Mouse (Mus musculus) cerebellum, adult 2 months (tissue): ENCODE data around the gene Spata4.
"Not testable (repeated sequence)": the region's sequence is repeated elsewhere in the genome, so short reads cannot be mapped to it uniquely, and the experiment has no call there.

ENCODE experiments used
- CTCF ChIP-seq: fragments of 200-500 bp; IDR thresholded peaks from 2 replicates; pipeline ENCODE4 v1.5.1; 2011; ENCODE audit warnings: low read depth, mild to moderate bottlenecking, control low read depth, low read length, moderate library complexity, borderline replicate concordance; ENCODE audit not compliant: insufficient read depth
- POLR2A ChIP-seq: fragments of 200-500 bp; IDR thresholded peaks from 2 replicates; pipeline ENCODE4 v1.6.1; 2011; ENCODE audit warnings: low read length, control low read depth, borderline replicate concordance; ENCODE audit not compliant: insufficient read depth

- not testable (repeated sequence) for TF ChIP-seq POLR2A, CTCF
Measured at GRCm38 (mm10) chr8:54616710-54617109, 16.1 kb downstream of the Spata4 start.
